18 mouse cellular contexts compared by ENCODE assay signal in the genomic region with DNA sequence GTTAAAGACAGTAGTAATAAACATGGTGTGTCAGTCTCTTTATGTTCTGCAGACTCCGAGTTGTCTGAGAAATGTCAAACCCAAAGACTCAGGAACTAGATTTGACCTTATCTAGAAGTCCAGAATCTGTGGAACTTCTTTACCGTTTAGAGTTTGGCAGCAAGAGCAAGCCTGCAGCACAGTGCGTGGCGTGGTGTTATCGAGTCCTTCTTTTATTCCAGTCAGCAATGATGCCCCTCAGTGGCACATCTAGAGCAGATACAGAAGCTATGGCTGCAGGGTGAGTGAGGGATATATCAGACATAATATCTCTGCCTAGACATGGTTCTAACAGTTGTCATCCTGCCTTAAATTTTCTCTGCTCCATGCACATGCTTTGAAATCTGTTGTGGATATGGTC. TPM values are rescaled to one million over a fixed set of nuclear protein-coding genes. Genes with fewer than 3 reads are reported as not detected.
A peak's percentile ranks its signal among the peaks of the same experiment; 100 is the strongest.
DNase-seq lines count a peak whose midpoint lies in the region; ATAC-seq and TF ChIP-seq lines count a peak whose summit lies in the region.
"Had no signal": no experiment of that assay in that cellular context is flagged by ENCODE, and none has a peak within 500 bp of the region (broad histone marks: within the 10 kb centered on the region; RNA-seq: fewer than 3 reads in every experiment).

No protein-coding gene starts in this region.

- no peak overlapping the region for H3K4me3 ChIP-seq in limb, embryonic 10.5 days
- H3K4me3 ChIP-seq in liver, postnatal 0 days (ENCODE audit: low read depth, low read length): no peak overlapping the region
- H3K4me3 ChIP-seq: embryonic facial prominence, embryonic 10.5 days; embryonic facial prominence, embryonic 12.5 days; forebrain, embryonic 13.5 days; forebrain, embryonic 15.5 days had no signal

- H3K9ac ChIP-seq in liver, postnatal 0 days (replicated peaks): no peak overlapping the region
- H3K9ac ChIP-seq: embryonic facial prominence, embryonic 12.5 days; forebrain, embryonic 13.5 days; forebrain, embryonic 15.5 days; forebrain, postnatal 0 days had no signal

- TF ChIP-seq CTCF in liver, postnatal 0 days (IDR thresholded peaks at IDR 0.05; ENCODE audit: low read depth): no peak

- peaks cover 36% of the 10 kb centered on the region for H3K36me3 ChIP-seq in limb, embryonic 10.5 days
- H3K36me3 ChIP-seq in liver, postnatal 0 days (replicated peaks; ENCODE audit: insufficient read depth, low read length): no peaks in the 10 kb centered on the region
- H3K36me3 ChIP-seq: forebrain, embryonic 15.5 days had no signal

- WGBS in limb, embryonic 10.5 days: 83% methylated on average over 5 of the region's 5 CpGs
- WGBS in liver, postnatal 0 days (ENCODE audit: insufficient replicate concordance): 46% methylated on average over 5 of the region's 5 CpGs

- H3K4me2 ChIP-seq in liver, postnatal 0 days (ENCODE audit: low read depth, low read length): no peak overlapping the region
- H3K4me2 ChIP-seq: embryonic facial prominence, embryonic 12.5 days; forebrain, embryonic 13.5 days; forebrain, embryonic 15.5 days had no signal

- H3K4me1 ChIP-seq in limb, embryonic 10.5 days: peaks cover 12% of the 10 kb centered on the region
- H3K4me1 ChIP-seq in liver, postnatal 0 days (ENCODE audit: insufficient read depth): no peaks in the 10 kb centered on the region
- H3K4me1 ChIP-seq: forebrain, embryonic 13.5 days; forebrain, embryonic 15.5 days had no signal

- peak; percentile 74 for ATAC-seq in megakaryocyte progenitor cell, adult 5-6 weeks (replicated peaks; ENCODE audit: poor library complexity)
- ATAC-seq in liver, postnatal 0 days: no peak
- ATAC-seq: forebrain, embryonic 13.5 days; forebrain, embryonic 15.5 days; forebrain, postnatal 0 days had no signal

- H3K9me3 ChIP-seq in limb, embryonic 10.5 days (replicated peaks): no peaks in the 10 kb centered on the region
- no peaks in the 10 kb centered on the region for H3K9me3 ChIP-seq in liver, postnatal 0 days (ENCODE audit: low read length)
- H3K9me3 ChIP-seq: embryonic facial prominence, embryonic 10.5 days; embryonic facial prominence, embryonic 12.5 days; forebrain, embryonic 13.5 days; forebrain, embryonic 15.5 days had no signal

- H3K27me3 ChIP-seq in limb, embryonic 10.5 days (ENCODE audit: low read depth, poor library complexity, severe bottlenecking): no peaks in the 10 kb centered on the region
- no peaks in the 10 kb centered on the region for H3K27me3 ChIP-seq in liver, postnatal 0 days (ENCODE audit: insufficient read depth, low read length)
- H3K27me3 ChIP-seq: embryonic facial prominence, embryonic 12.5 days; forebrain, embryonic 13.5 days; forebrain, embryonic 15.5 days had no signal

- TF ChIP-seq EP300 in liver, postnatal 0 days (IDR thresholded peaks at IDR 0.05; ENCODE audit: low read depth): no peak

- H3K27ac ChIP-seq in limb, embryonic 10.5 days: 0 out of 2 replicates have a peak overlapping the region, but pooled peaks have one; percentile 0
- no peak overlapping the region for H3K27ac ChIP-seq in liver, postnatal 0 days (ENCODE audit: low read depth)
- H3K27ac ChIP-seq: embryonic facial prominence, embryonic 10.5 days; embryonic facial prominence, embryonic 12.5 days; forebrain, embryonic 13.5 days; forebrain, embryonic 15.5 days had no signal

- DNase-seq in limb, embryonic 10.5 days (ENCODE audit: low spot score): no peak
- DNase-seq in liver, postnatal 0 days: no peak
- no peak for DNase-seq in cerebellum, postnatal 25 days
- DNase-seq in embryo, embryonic 10.5 days (ENCODE audit: low spot score): no peak
- DNase-seq: adrenal gland, adult 2 months; adrenal gland, postnatal 10 days; adrenal gland, postnatal 25 days; cerebellum, adult 11 months; cerebellum, adult 18-20 months; cerebellum, adult 8-10 months; cerebellum, adult 9-11 months; cerebellum, postnatal 14 days; forebrain, postnatal 0 days had no signal

RNA-seq across cellular contexts. Expression of gene Cdca7l, which starts 58.6 kb away (rescaled TPM):
- 54.8 and 65.0 TPM in 2 replicates for polyA plus RNA-seq in limb, embryonic 10.5 days (2016; fragmentation: Nextera tagmentation; extraction: Ambion mirVana)
- total RNA-seq in megakaryocyte progenitor cell, adult 5-6 weeks (2015): 60.2 and 64.5 TPM in 2 replicates
- 150 and 189 TPM in 2 replicates for total RNA-seq in megakaryocyte progenitor cell, adult 5-6 weeks (2017)
- 7.5 and 7.8 TPM in 2 replicates for polyA plus RNA-seq in liver, postnatal 0 days (2015; fragmentation: Nextera tagmentation; extraction: Ambion mirVana)
